Mouse (Mus musculus) ES-E14 (cell line): ENCODE measurements around the gene Cap2. TPM values are rescaled to one million over a fixed set of nuclear protein-coding genes. Genes with fewer than 3 reads are reported as not detected.

ENCODE experiments used
- DNase-seq: peaks from one replicate; pipeline ENCODE4 v3.0.0-alpha.2; 2013; ENCODE audit warnings: low read depth, low spot score
- H3K27ac ChIP-seq: 2 replicates; pipeline ENCODE4 v1.5.1; 2012; ENCODE audit warnings: low read depth, mild to moderate bottlenecking, low read length, moderate library complexity, mixed read lengths; ENCODE audit not compliant: poor library complexity, insufficient read depth, severe bottlenecking
- H3K36me3 ChIP-seq: 2 replicates; pipeline ENCODE4 v1.6.1; 2012; ENCODE audit warnings: mild to moderate bottlenecking, low read length, moderate library complexity, mixed read lengths; ENCODE audit not compliant: control insufficient read depth, poor library complexity, insufficient read depth, severe bottlenecking
- H3K4me1 ChIP-seq, 2 experiments: fragments of 150-350 bp in 1 of 2; sonication (generic) in 1 of 2; 2 replicates each; pipeline ENCODE4 v1.6.1; 2012; ENCODE audit warnings: low read length in 2 of 2, mild to moderate bottlenecking in 1 of 2, mixed read lengths in 1 of 2; ENCODE audit not compliant: control insufficient read depth in 2 of 2, insufficient read depth in 2 of 2, poor library complexity in 1 of 2
- H3K4me3 ChIP-seq, 2 experiments: fragments of 150-350 bp in 1 of 2; sonication (generic) in 1 of 2; 2 replicates each; pipeline ENCODE4 v1.5.1; 2012; ENCODE audit warnings: low read length in 2 of 2, low read depth in 1 of 2, mild to moderate bottlenecking in 1 of 2, mixed read lengths in 1 of 2; ENCODE audit not compliant: insufficient read depth in 1 of 2, poor library complexity in 1 of 2, severe bottlenecking in 1 of 2
- H3K9ac ChIP-seq: 2 replicates; pipeline ENCODE4 v1.6.1; 2012; ENCODE audit warnings: low read depth, mild to moderate bottlenecking, low read length, mixed read lengths; ENCODE audit not compliant: poor library complexity, insufficient read depth, severe bottlenecking
- H3K9me3 ChIP-seq: fragments of 150-350 bp; sonication (generic); 2 replicates; pipeline ENCODE4 v1.6.1; 2012; ENCODE audit warnings: low read depth, mild to moderate bottlenecking, low read length; ENCODE audit not compliant: control insufficient read depth, insufficient read depth
- CHD2 ChIP-seq: IDR thresholded peaks from 2 replicates; pipeline ENCODE4 v1.6.1; 2014; ENCODE audit warnings: mild to moderate bottlenecking, low read depth, low read length, inconsistent platforms
- HCFC1 ChIP-seq: IDR thresholded peaks from 2 replicates; pipeline ENCODE4 v1.6.1; 2012; ENCODE audit warnings: low read length, inconsistent platforms, borderline replicate concordance; ENCODE audit not compliant: insufficient read depth
- MAFK ChIP-seq: IDR thresholded peaks from 2 replicates; pipeline ENCODE4 v1.6.1; 2014; ENCODE audit warnings: mild to moderate bottlenecking, low read depth, low read length, inconsistent platforms; ENCODE audit not compliant: insufficient read depth
- ZC3H11A ChIP-seq: IDR thresholded peaks from 2 replicates; pipeline ENCODE4 v1.6.1; 2012; ENCODE audit warnings: low read depth, mild to moderate bottlenecking, inconsistent platforms, low read length, borderline replicate concordance
- ZNF384 ChIP-seq: IDR thresholded peaks from 2 replicates; pipeline ENCODE4 v1.6.1; 2012; ENCODE audit warnings: low read depth, low read length, inconsistent platforms
- in situ Hi-C, 2 experiments: fragments of 600-800 bp; cut with MboI; formaldehyde crosslinking; loops; one replicate each; pipeline ENCODE4 v1.15.1; 2025; ENCODE audit warnings: low sequenced_read_pairs in 2 of 2, inconsistent platforms in 1 of 2; ENCODE audit not compliant: unreplicated experiment in 2 of 2
- total RNA-seq: library from RNA; depleted of rRNA; stranded (reverse); fragments of 300-350 nt; gene quantifications from 2 replicates; pipeline ENCODE4 v1.2.3, GENCODE M21; 2012

Gene Cap2
- total RNA-seq, 1 experiment = 5.1 TPM

DNA sequence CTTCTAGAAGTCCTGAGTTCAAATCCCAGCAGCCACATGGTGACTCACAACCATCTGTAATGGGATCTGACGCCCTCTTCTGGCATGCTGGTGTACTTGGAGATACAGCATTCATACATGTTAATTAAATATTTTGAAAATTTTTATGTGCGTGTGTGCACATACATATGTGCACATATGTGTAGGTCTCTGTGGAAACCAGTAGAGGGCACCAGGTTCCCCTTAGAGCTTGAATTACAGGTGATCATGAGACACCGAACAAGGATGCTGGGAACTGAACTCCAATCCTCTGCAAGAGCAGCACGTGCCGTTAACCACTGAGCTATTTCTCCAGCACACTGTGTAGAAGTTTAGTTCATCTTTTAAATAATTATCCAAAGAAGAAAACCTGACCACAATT, 157.6 kb downstream of the Cap2 start:
- in situ Hi-C loops = no loop called here
- Histone ChIP-seq H3K27ac (no peak overlapping the region), H3K4me3 (no peak overlapping the region), H3K9me3 (no peaks in the 10 kb centered on the region), H3K9ac (no peak overlapping the region), H3K4me1 (no peaks in the 10 kb centered on the region), H3K36me3 (no peaks in the 10 kb centered on the region)
- DNase-seq = no peak
- no peak for TF ChIP-seq MAFK
- TF ChIP-seq HCFC1 = no peak
- TF ChIP-seq CHD2 = no peak
- TF ChIP-seq ZNF384 = no peak
- no peak for TF ChIP-seq ZC3H11A

DNA sequence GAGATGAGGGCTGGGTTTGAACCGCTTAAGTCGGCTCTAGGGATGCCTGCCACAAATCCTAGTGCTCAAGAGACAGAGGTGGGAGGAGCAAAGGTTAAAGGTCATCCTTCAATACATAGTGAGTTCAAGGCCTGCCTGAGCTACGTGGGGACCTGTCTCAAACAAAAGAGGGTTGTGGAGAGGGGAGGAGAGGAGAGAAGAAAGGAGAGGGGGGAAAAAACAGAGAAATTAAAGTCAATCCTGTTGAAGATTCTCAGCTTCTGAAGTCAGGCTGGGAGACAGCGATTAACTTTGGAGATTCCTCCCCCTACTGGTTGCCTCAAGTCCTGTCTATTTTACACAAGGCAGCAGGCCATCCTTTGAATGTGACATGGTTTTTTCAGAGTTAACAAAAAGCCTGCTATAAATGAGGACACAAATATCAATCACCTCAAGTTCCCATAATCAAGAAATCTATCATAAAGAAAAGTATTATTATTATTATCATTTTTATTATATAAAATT, 161.9 kb downstream of the Cap2 start:
- no peaks in the 10 kb centered on the region for H3K9me3 ChIP-seq
- H3K36me3 ChIP-seq = no peaks in the 10 kb centered on the region
- H3K27ac ChIP-seq = no peak overlapping the region
- TF ChIP-seq ZC3H11A (peak; percentile 39; the same call in 1 of the 2 replicates), HCFC1 (no peak), CHD2 (no peak), ZNF384 (no peak), MAFK (no peak)
- no peak overlapping the region for H3K9ac ChIP-seq
- DNase-seq = no peak
- in situ Hi-C loops = no loop called here
- H3K4me1 ChIP-seq = no peaks in the 10 kb centered on the region
- H3K4me3 ChIP-seq = no peak overlapping the region

DNA sequence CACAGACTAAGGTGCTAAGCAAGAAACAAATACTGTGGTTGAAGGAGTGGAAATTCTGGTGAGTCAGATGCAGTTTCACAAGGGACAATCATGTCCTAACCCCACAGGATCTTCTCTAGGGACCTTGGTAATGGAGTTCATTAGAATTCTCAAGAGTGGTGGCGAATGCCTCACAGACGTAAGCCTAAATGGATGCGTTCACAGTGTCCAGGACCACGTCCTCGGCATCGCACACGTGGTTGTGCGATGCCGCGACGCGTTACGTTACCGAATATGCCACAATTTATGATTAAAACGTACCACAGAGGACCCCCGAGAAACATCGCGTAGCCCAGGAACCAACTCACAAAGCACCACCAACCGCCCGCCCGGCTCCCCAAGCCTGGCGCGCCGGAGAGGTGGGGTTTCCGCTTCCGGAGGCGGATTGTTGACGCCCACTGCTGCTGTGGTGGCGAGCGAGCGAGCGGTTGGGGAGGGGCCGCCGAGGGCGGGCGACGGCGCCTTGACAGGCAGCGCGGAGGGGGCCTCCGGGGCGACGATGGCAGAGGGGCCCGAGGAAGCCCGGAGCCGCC, 167.5 kb downstream of the Cap2 start, which contains the start of gene Fam8a1:
TSS of gene Fam8a1 (plus strand) at position 475 of the 572 bp plus-strand sequence.
- in situ Hi-C loops = no loop called here
- TF ChIP-seq HCFC1 (peak; percentile 87), MAFK (no peak)
- Histone ChIP-seq H3K4me1 (peaks cover 2% of the 10 kb centered on the region in 2 experiments; a peak in 1 of 4 replicates), H3K9ac (peak within 1 kb of the TSS; percentile 90), H3K27ac (no peak within 1 kb of the TSS; the same call in 1 of the 2 replicates), H3K36me3 (peaks cover 2% of the 10 kb centered on the region), H3K9me3 (no peaks in the 10 kb centered on the region), H3K4me3 (peak within 1 kb of the TSS; percentile 90 to 94)
- DNase-seq = peak; percentile 81

DNA sequence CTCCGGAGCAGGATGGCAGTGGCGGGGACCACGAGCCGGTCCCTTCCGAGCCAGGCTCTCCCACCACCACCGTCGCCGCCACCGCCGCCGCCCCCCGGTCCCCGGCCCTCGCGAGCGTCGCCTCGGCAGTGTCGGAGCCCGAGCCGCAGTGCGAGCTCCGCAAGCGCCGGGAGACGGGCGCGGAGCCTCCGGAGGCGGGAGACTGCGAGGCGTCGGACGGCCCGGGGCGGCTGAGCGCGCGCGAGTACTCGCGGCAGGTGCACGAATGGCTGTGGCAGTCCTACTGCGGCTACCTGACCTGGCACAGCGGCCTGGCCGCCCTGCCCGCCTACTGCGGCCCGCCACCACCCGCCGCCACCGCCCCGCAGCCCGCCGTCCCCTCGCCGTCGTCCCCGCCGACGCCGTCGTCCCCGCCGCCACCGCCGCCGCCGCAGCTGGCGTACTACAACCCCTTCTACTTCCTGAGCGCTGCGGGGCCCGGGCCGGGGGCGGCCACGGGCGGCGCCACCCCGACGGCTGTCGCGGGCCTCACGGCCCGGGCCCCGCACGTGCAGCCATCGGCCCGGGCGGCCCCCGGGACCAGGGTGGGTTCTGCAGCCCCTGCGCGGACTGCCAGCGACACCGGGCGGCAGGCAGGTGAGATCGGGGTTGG, 168.1 kb downstream of the Cap2 start:
- H3K9me3 ChIP-seq = no peaks in the 10 kb centered on the region
- peak overlapping the region; percentile 90 to 94 for H3K4me3 ChIP-seq
- peak overlapping the region; percentile 84 for H3K9ac ChIP-seq
- peaks cover 2% of the 10 kb centered on the region for H3K36me3 ChIP-seq
- no peak for DNase-seq
- TF ChIP-seq ZNF384 (no peak), HCFC1 (0 out of 2 replicates have a peak, but pooled peaks have one; percentile 7), MAFK (no peak), CHD2 (no peak), ZC3H11A (no peak)
- H3K27ac ChIP-seq = no peak overlapping the region; the same call in 1 of the 2 replicates
- in situ Hi-C loops = no loop called here
- H3K4me1 ChIP-seq = peaks cover 2% of the 10 kb centered on the region in 2 experiments; a peak in 1 of 4 replicates
